Mouse (Mus musculus): ENCODE data around the gene Rpa3.
A peak's percentile ranks its signal among the peaks of the same experiment; 100 is the strongest.

The Rpa3 gene

DNA sequence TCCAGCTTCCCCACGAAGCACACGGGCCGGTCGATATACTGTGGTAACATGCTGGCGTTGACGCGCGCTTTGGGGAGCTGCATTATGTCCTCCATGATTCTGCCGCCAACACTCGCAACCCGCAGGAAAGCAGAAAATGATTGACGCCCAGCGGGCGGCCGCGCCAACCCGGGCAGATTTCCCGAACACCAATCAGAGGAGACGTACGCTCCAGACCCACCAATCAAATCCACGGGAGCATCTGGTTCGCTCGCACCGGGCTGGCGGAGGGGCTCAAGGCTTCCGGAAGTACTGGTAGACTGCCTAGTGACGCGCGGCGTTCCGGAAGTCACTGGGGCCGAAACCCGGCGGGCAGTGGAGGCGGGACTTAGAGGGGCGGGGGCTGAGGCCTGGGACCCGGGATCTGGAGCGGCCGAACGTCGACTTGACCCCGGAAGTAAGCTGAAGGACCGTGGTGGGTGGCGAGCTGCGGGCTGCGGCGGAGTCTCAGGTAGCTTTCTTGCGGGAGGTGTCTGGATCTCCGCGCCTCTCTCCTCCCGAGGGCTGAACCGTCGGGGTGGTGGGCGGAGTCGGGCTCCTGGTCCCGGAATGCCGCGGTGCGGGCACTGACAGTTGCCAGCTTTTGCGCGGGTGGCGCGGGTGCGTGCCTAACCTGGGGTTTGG is at the start of gene Rpa3, which contains the start of the genes Umad1 and Gm45062:
Gene Rpa3, minus strand, starts transcription at position 170 of the 663 bp plus-strand sequence.
Gene Umad1, plus strand, starts transcription at position 285 of the 663 bp plus-strand sequence.
Gene Gm45062, plus strand, starts transcription at position 447 of the 663 bp plus-strand sequence.
- peak; percentile 97 for DNase-seq

DNA sequence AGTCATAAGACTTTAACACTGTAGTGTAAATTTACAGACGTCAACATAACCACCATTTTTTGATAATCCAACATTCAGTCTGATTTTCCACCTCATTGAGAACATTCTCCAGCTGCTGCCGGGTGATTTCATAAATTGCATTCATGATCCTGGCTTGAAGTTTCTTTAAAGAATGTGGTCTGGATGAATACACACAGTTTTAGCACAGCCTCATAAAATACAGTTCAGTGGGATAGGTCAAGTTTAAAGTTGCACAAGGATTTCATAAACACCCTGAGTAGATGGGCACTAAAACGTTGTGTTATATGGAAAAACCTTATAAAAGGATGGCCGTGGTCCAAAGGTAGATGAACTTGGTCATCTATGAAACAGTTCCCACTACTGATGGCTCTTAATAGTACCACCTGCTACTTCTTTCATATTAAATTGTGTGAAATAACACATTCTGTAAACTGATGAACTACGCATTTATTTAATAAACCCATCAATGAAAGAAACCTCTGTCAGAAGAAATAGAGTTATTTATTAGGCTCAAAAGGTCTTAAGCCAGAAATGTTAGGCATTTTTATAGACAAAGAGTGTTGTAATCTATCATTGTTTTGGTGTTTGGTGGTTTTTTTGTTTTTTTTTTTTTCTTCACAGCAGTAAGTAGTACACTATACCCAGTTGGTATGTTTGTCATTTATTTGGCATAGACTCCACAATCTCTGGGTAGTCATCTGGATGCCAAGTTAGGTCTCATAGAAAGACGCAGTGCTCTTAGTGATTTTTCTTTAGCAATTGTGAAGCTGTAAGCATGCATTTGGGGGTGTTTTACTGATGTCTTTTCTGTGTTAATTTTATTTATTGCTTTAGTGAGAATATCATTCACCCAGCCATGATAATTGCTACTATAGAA is 49.2 kb upstream of the Rpa3 start:
- DNase-seq: no peak

DNA sequence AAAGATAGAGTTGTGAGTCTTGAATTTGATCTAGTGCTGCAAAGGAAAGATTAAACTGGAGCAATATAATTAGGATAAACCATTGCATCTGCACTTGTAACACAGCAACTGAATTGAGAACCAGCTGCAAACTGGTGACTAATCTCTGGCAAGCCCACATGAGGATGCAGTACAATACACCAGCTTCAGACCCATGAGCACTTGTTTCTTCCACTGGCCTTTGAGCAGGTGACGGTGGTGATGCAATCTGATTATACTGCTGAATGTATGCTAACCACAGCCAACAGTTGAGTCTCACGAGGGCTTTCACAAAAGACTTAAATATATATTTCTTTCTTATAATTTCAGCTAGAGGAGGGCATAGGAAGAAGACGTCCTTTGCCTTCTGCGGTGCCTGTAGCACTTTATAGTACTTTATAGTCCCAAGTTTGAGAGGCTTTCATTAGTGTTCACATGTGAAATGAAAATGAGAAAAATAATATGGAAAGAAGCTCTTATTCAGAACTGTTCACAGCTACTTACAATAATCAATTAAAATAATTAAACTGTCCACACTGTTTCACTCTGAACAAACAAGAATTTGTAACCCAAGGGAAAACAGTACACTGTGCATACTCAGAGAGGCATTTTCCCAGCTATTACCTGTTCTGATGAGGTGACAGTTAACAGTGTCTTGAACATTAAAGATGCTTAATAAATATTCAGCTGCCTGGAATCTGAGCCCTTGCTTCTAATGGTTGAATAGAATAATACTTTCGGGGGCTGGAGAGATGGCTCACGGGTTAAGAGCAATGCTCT is 40.3 kb upstream of the Rpa3 start:
- no peak for DNase-seq

DNA sequence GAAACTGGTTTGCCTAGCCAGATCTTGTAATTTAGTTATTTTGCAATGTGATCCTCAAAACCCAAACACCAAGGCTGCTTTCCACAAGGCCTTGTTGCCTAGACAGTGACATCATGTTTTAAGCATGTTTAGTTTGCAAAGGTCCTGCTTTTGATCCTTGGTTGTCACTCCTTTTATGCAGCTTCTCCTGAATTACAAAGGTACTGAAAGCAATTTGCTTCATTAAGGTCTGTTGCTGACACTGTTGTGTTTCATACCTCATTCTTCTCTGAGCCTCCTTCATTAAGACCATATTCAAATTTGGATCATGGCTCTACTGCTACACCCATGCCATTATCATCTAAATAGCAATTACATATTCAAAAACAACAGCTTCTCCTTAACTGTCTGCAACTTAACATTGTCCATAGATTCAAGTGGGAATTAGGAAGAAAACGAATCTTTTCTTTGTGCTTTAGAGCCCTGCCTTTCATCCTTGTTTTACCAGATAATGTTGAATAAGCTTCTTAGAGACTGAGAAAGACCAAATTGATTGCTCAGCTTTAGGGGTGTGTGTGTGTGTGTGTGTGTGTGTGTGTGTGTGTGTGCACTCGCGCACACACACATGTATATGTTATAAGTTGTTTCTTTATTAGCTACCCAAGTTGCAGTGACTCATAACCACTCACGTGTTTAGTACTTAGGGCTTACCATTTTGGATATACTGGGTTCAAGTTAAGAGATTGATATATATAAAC is 35.2 kb upstream of the Rpa3 start:
- no peak for DNase-seq

DNA sequence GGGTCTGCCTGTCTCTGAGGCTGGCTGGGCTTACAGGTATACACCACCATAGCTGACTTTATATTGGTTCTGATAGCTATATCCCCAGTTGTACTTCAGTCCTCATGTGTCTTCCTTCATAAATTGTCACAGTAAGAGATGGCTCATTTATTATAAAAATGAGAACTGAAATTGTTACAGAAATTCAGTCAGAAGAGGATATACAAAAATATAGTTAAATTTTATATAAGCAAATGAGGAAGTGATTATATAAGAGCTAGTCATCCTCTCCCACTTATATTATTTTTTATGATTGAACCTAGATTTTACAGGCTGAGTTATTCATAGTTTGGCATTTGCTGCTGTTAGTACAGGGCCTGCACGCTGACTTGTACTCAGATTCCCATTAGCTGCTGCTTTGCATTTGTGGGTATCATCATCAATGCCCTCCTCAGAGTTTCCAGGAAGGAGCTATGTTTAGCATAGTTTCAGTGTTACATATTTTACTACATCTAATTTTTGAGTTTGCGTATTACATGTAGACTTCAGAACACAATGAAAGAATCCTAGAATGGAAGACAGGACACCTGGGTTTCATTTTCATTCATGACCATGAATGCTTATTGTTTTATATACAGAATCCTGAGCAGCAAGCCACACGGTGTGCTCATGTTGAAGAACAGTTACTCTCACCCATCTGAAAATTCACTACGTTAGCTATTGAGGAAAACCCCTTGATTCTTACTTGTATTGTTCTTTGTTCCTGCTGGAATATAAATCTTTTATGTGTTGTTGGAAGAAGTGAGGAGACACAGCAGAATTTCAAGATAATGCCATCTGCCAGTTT is 30.0 kb upstream of the Rpa3 start:
- DNase-seq: no peak

GRCm38 (mm10) chr6:8286146-8286545 is 27.2 kb upstream of the Rpa3 start:
- no peak for DNase-seq

- DNase-seq: no peak
Measured at GRCm38 (mm10) chr6:8285401-8285960, 26.5 kb upstream of the Rpa3 start.

GRCm38 (mm10) chr6:8283255-8283654 is 24.3 kb upstream of the Rpa3 start:
- DNase-seq: no peak

GRCm38 (mm10) chr6:8278426-8279002 is 19.5 kb upstream of the Rpa3 start:
- peak; percentile 50 for DNase-seq

- no peak for DNase-seq
Measured at GRCm38 (mm10) chr6:8276431-8276830, 17.5 kb upstream of the Rpa3 start.

DNA sequence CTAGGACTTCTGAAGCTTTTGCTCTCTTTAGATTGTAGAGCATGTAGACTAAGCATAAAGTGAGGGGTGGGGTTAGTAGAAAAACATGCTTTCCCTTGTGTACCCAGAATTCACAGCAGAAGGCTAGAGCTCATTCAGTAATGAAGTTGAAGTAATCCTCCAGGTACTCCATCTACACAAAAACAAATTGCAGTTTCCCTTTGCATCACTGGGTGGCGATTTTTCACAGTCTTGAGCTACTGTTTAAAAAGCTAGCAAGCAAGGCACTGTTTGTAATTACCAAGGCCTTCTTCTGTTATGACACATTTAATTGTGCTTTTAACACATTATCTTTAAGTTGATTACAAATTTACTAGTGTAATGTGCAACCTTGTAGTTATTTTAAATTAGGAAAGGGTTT is 16.1 kb upstream of the Rpa3 start:
- peak; percentile 38 for DNase-seq

DNA sequence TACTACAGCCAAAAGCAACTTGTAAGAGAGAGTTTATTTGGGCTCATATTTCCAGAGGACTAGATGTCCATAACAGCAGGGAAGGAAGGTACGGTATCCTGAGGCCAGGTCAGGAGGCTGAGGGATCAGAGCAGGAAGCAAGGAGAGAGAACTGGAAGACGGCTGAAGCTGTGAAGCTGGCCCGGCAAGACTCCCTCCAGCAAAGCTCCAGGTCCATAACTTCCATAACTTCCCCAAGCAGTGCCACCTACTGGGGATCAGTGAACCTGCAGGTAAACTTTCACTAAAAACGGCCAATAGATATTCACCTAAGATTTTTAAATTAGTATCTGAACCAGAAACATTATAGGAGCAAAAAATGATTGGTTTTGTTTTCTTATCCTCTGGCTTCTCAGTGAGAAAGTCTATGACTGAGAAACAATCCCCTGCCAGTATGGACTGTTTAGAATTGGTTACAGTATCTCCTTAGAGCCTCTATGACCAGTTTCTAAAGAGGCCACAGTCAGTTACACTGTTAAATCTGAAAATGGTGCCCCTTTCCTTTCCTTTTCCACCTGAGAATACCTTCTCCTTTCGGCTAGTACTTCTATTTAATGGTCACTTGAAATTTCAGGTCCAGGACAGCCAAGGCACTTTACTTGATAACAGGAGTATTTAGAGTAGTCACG is 15.5 kb upstream of the Rpa3 start:
- peak; percentile 65 for DNase-seq

DNA sequence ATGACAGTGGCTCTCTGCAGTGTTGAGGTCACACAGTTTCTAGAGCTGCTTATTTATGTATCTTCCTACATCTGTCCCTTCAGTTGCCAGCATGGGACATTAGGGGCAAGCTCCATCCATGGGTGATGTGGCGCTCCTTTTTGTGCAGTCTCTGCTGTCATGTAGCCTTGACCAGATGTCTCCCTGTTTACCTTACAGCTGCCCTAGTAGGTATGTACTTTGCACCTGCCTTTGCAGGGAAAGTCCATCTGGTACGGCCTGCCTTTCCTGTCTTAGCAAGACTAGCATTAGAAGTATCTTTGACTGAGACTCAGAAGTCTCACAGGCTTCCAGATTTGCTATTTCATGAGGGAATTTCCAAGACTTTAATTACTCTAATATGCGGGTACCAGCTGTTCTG is 12.1 kb upstream of the Rpa3 start:
- no peak for DNase-seq

- no peak for DNase-seq
Measured at GRCm38 (mm10) chr6:8259667-8260044, 683 bp upstream of the Rpa3 start.

- no peak for DNase-seq
Measured at GRCm38 (mm10) chr6:8258316-8258715, 657 bp downstream of the Rpa3 start.

- DNase-seq: no peak
Measured at GRCm38 (mm10) chr6:8228596-8228995, 30.4 kb downstream of the Rpa3 start.

DNA sequence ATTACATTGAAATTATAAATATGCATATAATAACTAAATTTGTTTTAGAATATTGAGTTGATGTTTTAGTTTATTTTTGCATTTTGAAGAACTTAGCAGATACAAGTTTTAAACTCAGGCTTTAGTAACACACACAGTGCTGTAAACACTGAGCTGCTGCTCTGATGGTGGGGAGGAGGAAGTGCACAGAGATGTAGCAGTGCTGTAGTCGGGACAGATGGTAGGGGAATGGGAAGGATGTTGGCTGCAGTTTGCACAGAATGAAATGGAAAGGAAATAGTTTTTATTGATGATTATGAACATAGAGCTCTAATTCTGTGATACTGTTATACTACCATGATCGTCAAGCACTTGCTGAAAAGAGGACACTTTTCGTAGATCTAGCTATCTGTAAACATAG is 31.9 kb downstream of the Rpa3 start:
- DNase-seq: no peak

GRCm38 (mm10) chr6:8210661-8211060 is 48.3 kb downstream of the Rpa3 start:
- DNase-seq: peak; percentile 17

GRCm38 (mm10) chr6:8209866-8210186 is 49.1 kb downstream of the Rpa3 start:
- DNase-seq: no peak
